Mouse (Mus musculus) neural tube, embryonic 15.5 days (tissue): ENCODE results near the gene Lypd9. TPM values are rescaled to one million over a fixed set of nuclear protein-coding genes. Genes with fewer than 3 reads are reported as not detected.
"Not testable (repeated sequence)": the region's sequence is repeated elsewhere in the genome, so short reads cannot be mapped to it uniquely, and the experiment has no call there.

Source experiments
- ATAC-seq: fragments of 200-750 bp; cut with Nextera tagmentation; 2 replicates; pipeline ENCODE4 v1.8.0; 2017; ENCODE audit warnings: mild to moderate bottlenecking, moderate TSS enrichment, moderate library complexity; ENCODE audit not compliant: low FRiP score
- H3K27ac ChIP-seq: fragments of 300-500 bp; sonication (generic); replicated peaks from 2 replicates; pipeline ENCODE4 v1.5.1; 2015; ENCODE audit warnings: mild to moderate bottlenecking, inconsistent platforms
- H3K27me3 ChIP-seq: fragments of 300-500 bp; sonication (generic); replicated peaks from 2 replicates; pipeline ENCODE4 v1.6.1; 2015; ENCODE audit warnings: inconsistent platforms
- H3K36me3 ChIP-seq: fragments of 300-500 bp; sonication (generic); 2 replicates; pipeline ENCODE4 v1.6.1; 2015; ENCODE audit warnings: inconsistent platforms
- H3K4me1 ChIP-seq: fragments of 300-500 bp; sonication (generic); 2 replicates; pipeline ENCODE4 v1.6.1; 2015; ENCODE audit warnings: inconsistent platforms
- H3K4me2 ChIP-seq: fragments of 300-500 bp; sonication (generic); 2 replicates; pipeline ENCODE4 v1.6.1; 2015; ENCODE audit warnings: inconsistent platforms, mild to moderate bottlenecking, moderate library complexity
- H3K4me3 ChIP-seq: fragments of 300-500 bp; sonication (generic); replicated peaks from 2 replicates; pipeline ENCODE4 v1.5.1; 2015; ENCODE audit warnings: mild to moderate bottlenecking, inconsistent platforms
- H3K9ac ChIP-seq: fragments of 300-500 bp; sonication (generic); replicated peaks from 2 replicates; pipeline ENCODE4 v1.6.1; 2015; ENCODE audit warnings: mild to moderate bottlenecking, inconsistent platforms
- H3K9me3 ChIP-seq: fragments of 300-500 bp; sonication (generic); replicated peaks from 2 replicates; pipeline ENCODE4 v1.6.1; 2016; ENCODE audit warnings: inconsistent platforms
- WGBS: fragments of 180-500 bp; shearing (Covaris S2); methylation state at CpG from one replicate; pipeline ENCODE4 v1.1.7; 2015; ENCODE audit warnings: mixed read lengths; 5-methylcytosine and 5-hydroxymethylcytosine counted together
- polyA plus RNA-seq: library from polyadenylated mRNA; unstranded; fragments of >200 nt; fragmentation: Nextera tagmentation; extraction: Ambion mirVana; gene quantifications from 2 replicates; pipeline ENCODE4 v1.2.1, GENCODE M21; 2015

The Lypd9 gene
- not detected in 2 replicates for polyA plus RNA-seq

DNA sequence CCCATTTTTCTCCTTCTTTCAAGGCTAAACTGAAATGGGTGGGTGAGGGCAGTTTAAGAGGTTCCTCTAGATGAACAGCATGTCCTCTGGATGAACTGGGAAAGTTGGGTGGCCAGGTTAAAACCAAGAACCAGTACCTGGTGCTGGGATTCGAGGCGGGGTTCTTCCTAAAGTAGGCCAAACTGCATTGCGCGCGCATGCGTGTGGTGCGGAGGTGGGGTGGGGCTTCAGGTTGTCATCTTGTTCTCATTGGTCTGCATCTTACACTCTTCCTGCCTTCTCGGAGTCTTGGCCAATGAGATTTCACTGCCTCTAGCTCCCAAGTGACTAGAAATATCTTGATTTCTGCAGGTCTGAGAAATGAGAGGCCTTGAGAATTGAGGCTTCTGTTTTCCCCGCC lies at the start of gene Lypd9:
TSS of gene Lypd9 (minus strand) at position 165 of the 400 bp plus-strand sequence.
- no peaks in the 10 kb centered on the region for H3K27me3 ChIP-seq
- no peaks in the 10 kb centered on the region for H3K9me3 ChIP-seq
- no peak for ATAC-seq
- H3K27ac ChIP-seq: no peak within 1 kb of the TSS
- H3K4me1 ChIP-seq: no peaks in the 10 kb centered on the region
- H3K36me3 ChIP-seq: no peaks in the 10 kb centered on the region
- H3K4me3 ChIP-seq: no peak within 1 kb of the TSS
- WGBS: 98% methylated on average over 9 of the region's 9 CpGs
- H3K4me2 ChIP-seq: no peak within 1 kb of the TSS
- no peak within 1 kb of the TSS for H3K9ac ChIP-seq

DNA sequence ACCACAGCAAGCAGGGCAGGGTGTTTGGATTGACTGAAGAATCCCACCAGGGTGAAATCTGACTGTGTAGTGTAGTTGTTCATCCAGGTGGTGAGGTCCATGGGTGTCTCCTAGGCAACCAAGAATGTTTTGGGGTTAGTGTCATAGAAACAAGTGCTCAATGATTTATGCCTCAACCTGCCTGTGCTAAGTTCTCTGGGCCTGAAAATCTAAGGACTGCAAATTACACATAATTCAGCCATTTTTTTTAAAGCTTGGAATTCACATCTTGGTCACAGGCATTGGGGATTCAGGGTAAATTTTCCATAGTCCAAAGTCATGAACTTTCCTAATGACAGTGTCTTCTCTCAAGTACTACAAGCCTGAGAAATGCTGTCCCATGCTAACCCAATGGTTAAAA lies 49.7 kb upstream of the Lypd9 start, which contains the start of gene Olfr331:
TSS of gene Olfr331 (minus strand) at position 101 of the 400 bp plus-strand sequence.
- not testable (repeated sequence) for H3K9ac ChIP-seq, H3K4me3 ChIP-seq, ATAC-seq, H3K9me3 ChIP-seq, H3K36me3 ChIP-seq, H3K4me1 ChIP-seq, H3K4me2 ChIP-seq, H3K27me3 ChIP-seq, H3K27ac ChIP-seq

DNA sequence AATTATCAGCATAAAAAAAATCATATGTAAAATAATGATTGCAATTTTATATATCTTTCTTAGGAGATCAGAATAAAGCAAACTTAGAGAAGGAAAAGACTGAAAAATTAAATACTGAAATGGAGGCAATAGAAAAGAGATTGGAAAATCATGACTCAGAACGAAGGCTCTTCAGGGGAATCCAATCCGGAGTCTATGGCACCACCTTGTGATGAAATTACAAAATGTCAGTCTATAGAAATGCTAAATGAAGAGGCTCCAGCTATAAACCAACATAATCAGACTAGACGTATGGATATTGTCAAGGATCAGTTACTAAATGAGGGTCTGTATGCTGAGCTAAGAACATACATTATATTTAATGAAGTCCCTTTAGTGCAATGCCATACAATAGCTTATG lies 46.6 kb upstream of the Lypd9 start:
- ATAC-seq: no peak
- H3K4me2 ChIP-seq: no peak overlapping the region
- H3K4me1 ChIP-seq: no peaks in the 10 kb centered on the region
- H3K9ac ChIP-seq: no peak overlapping the region
- no peaks in the 10 kb centered on the region for H3K36me3 ChIP-seq
- no peaks in the 10 kb centered on the region for H3K9me3 ChIP-seq
- H3K27me3 ChIP-seq: no peaks in the 10 kb centered on the region
- H3K27ac ChIP-seq: no peak overlapping the region
- H3K4me3 ChIP-seq: no peak overlapping the region
- 44% methylated on average over 3 of the region's 3 CpGs for WGBS

DNA sequence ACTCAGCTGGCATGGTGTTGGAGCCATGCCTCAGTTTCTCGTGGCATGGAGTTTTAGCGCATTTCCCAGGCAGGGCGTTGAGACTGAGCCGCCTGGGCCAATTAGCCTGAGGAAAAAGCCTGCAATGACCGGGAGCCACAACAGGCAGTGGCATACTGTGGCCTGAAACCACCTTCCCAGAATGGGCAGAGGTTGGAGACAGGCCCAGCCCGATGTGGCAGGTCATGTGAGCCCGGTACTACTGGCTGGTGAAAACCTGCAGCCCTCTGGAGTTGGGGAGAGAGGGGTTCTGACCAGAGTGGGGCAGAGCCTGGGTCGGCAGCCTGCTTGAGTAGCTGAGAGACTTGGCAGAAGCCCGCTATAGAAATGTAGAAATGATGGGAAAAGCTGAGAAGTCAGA lies 46.0 kb upstream of the Lypd9 start:
- no peaks in the 10 kb centered on the region for H3K27me3 ChIP-seq
- H3K4me2 ChIP-seq: no peak overlapping the region
- ATAC-seq: no peak
- H3K9ac ChIP-seq: no peak overlapping the region
- no peaks in the 10 kb centered on the region for H3K4me1 ChIP-seq
- H3K27ac ChIP-seq: no peak overlapping the region
- H3K9me3 ChIP-seq: no peaks in the 10 kb centered on the region
- H3K4me3 ChIP-seq: no peak overlapping the region
- H3K36me3 ChIP-seq: no peaks in the 10 kb centered on the region
- 84% methylated on average over 9 of the region's 9 CpGs for WGBS

DNA sequence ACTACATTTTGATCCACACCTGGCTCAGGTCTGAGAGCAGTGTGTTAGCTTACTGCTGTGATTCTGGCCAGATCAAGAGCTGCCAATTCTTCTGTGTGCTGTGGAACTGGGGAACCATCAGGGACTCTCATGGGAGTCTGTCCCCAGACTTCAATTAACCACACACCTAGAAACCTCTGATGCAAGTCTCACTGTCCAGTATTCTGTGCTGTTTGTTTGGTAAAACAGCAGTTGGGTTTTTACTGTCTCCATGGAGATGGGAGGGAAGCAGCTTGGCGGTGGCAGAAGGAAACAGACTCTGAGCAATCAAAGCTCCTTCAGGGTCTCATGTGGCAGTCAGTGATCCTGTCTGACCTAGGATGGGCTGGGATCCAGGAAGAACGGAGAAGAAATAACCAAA lies 39.7 kb upstream of the Lypd9 start, which contains the start of gene Olfr332:
TSS of gene Olfr332 (minus strand) at position 101 of the 400 bp plus-strand sequence.
- no peaks in the 10 kb centered on the region for H3K9me3 ChIP-seq
- H3K36me3 ChIP-seq: no peaks in the 10 kb centered on the region
- no peak for ATAC-seq
- no peak within 1 kb of the TSS for H3K4me2 ChIP-seq
- no peaks in the 10 kb centered on the region for H3K27me3 ChIP-seq
- H3K9ac ChIP-seq: no peak within 1 kb of the TSS
- no peak within 1 kb of the TSS for H3K4me3 ChIP-seq
- H3K27ac ChIP-seq: no peak within 1 kb of the TSS
- WGBS: 77% methylated on average over 2 of the region's 2 CpGs
- H3K4me1 ChIP-seq: no peaks in the 10 kb centered on the region

DNA sequence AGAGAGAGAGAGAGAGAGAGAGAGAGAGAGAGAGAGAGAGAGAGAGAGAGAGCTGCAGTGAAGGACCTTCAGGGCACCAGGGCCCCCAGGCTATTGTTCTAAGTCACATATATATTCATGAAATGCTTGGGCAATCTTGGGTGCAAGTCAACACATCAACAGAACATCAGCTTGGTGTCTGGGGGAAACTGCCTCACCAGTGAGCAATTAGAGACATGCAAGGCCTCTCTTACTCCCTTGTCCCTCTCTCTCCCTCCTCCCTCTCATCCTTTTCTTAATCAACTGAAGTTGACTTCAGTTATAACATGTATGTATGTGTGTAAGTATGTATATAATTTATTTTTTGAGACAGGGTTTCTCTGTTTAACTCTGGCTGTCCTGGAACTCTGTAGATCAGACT lies 9.4 kb upstream of the Lypd9 start, which contains the start of gene Olfr30:
TSS of gene Olfr30 (minus strand) at position 101 of the 400 bp plus-strand sequence.
- Histone ChIP-seq H3K4me2 (no peak within 1 kb of the TSS), H3K9ac (no peak within 1 kb of the TSS), H3K36me3 (no peaks in the 10 kb centered on the region), H3K4me3 (no peak within 1 kb of the TSS), H3K9me3 (no peaks in the 10 kb centered on the region), H3K27me3 (no peaks in the 10 kb centered on the region), H3K4me1 (no peaks in the 10 kb centered on the region), H3K27ac (no peak within 1 kb of the TSS)
- no peak for ATAC-seq

DNA sequence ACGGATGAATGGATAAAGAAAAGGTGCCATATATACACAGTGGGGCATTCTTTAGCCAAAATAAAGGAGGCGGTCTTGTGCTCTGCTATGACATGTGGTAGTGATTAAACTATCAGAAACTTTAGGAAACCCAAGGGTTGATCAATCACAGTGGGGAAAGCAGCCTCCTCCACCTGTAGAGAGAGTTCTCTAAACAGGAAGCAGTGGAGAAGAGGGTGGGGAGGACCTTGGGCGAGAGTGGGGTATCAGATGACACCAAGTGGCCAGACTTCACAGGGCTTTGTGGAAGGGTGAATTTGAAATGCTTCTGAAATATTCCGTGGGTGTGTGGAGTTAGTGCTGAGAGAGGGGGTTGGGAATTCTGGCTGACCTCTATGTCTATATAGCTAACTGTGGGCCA lies 869 bp upstream of the Lypd9 start:
- no peaks in the 10 kb centered on the region for H3K4me1 ChIP-seq
- no peak overlapping the region for H3K9ac ChIP-seq
- no peak overlapping the region for H3K4me2 ChIP-seq
- WGBS: 70% methylated on average over 4 of the region's 4 CpGs
- ATAC-seq: no peak
- no peaks in the 10 kb centered on the region for H3K9me3 ChIP-seq
- H3K4me3 ChIP-seq: no peak overlapping the region
- H3K36me3 ChIP-seq: no peaks in the 10 kb centered on the region
- H3K27me3 ChIP-seq: no peaks in the 10 kb centered on the region
- H3K27ac ChIP-seq: no peak overlapping the region

DNA sequence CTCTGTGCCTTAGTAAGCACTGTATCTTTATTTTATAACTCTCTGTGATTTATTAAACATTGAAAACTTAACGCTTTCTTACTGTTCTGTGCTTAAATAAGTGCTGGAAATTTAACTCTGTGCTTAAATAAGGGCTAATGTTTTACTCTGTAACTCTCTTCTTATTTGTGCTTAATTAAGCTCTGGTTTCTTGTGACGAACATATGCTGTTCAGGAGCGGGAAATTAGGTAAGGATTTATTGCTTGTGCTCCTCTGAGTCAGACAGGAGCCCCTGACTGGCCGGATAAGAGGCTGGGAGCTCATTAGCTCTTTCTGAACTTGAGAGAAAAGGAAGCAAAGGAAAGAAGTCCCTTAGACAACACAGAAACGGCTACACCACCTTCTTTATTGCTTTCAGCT lies 14.9 kb downstream of the Lypd9 start:
- Histone ChIP-seq H3K27ac (no peak overlapping the region), H3K4me2 (no peak overlapping the region), H3K36me3 (no peaks in the 10 kb centered on the region), H3K9ac (no peak overlapping the region), H3K9me3 (no peaks in the 10 kb centered on the region), H3K27me3 (no peaks in the 10 kb centered on the region), H3K4me3 (no peak overlapping the region), H3K4me1 (0 out of 2 replicates have a peak, but pooled peaks cover 3% of the 10 kb centered on the region)
- no peak for ATAC-seq
- 21% methylated on average over 5 of the region's 5 CpGs for WGBS

DNA sequence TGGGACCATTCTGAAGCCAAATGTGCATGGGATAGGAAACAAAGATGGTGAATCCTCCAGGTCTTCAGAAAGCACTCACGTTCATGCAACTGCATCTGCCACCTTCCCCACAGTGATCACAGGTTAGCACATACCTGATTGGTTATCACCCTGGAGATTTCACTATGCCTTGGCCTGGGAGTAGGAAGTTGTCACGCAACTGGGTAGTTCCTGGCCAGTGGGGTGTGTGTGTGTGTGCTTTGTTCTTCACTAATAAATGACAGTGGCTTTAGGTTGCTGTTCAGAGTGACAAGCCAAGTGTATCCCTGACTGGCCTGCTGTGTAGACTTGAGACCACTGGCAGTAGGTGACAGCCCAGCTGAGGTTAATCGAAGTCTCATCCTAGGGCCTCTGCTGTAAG lies 20.5 kb downstream of the Lypd9 start, which contains the start of gene Gm12253:
TSS of gene Gm12253 (plus strand) at position 301 of the 400 bp plus-strand sequence.
- no peaks in the 10 kb centered on the region for H3K36me3 ChIP-seq
- no peaks in the 10 kb centered on the region for H3K4me1 ChIP-seq
- no peaks in the 10 kb centered on the region; the same call in 1 of the 2 replicates for H3K27me3 ChIP-seq
- no peak within 1 kb of the TSS for H3K4me2 ChIP-seq
- no peak for ATAC-seq
- 89% methylated on average over 3 of the region's 3 CpGs for WGBS
- H3K4me3 ChIP-seq: no peak within 1 kb of the TSS
- H3K9ac ChIP-seq: no peak within 1 kb of the TSS
- no peaks in the 10 kb centered on the region for H3K9me3 ChIP-seq
- H3K27ac ChIP-seq: no peak within 1 kb of the TSS

DNA sequence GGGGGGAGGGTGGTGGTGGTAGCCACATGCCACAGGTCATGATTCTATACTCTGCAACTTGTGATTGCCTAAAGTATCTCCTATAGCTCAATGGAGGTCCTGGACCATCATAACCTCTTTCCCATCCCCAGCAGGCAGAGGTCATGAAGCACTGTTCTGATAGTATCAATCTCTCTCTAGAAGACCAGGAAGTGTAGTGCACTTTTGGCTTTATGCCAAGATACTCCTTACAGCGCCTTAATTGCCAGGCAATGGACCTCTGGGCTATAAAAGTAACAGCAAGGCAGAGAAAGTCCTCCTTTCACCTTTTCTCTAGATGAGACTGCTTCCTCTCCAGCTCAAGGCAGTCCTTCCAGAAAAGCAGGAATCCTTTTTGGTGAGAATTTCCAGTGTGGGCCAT lies 31.9 kb downstream of the Lypd9 start, which contains the start of gene 1810065E05Rik:
TSS of gene 1810065E05Rik (plus strand) at position 297 of the 400 bp plus-strand sequence.
- Histone ChIP-seq H3K4me2 (no peak within 1 kb of the TSS), H3K9me3 (no peaks in the 10 kb centered on the region), H3K36me3 (no peaks in the 10 kb centered on the region), H3K4me3 (no peak within 1 kb of the TSS), H3K4me1 (no peaks in the 10 kb centered on the region), H3K27me3 (no peaks in the 10 kb centered on the region), H3K9ac (no peak within 1 kb of the TSS), H3K27ac (no peak within 1 kb of the TSS)
- 42% methylated on average over 1 of the region's 1 CpGs for WGBS
- no peak for ATAC-seq

DNA sequence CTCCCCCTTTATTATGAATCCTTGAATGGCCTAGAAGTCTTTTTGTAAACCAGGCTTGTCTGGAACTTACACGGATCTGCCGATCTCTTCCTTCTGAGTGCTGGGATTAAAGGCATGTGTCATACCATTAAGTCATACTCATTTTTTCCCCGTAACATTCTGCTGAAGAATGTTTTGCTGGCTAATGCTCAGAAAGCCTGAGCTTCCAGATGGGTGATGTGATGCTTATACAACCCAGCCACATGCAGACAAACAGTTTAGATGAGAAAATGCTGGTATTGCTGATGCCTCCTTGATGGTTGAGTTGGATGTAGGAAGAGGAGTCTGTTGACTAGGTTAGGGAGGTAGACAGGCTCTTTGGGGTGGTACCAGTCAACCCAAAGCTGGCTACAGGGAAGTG lies 34.4 kb downstream of the Lypd9 start:
- WGBS: 89% methylated on average over 3 of the region's 3 CpGs
- H3K27me3 ChIP-seq: no peaks in the 10 kb centered on the region
- ATAC-seq: no peak
- no peak overlapping the region for H3K9ac ChIP-seq
- H3K9me3 ChIP-seq: no peaks in the 10 kb centered on the region
- H3K27ac ChIP-seq: no peak overlapping the region
- no peak overlapping the region for H3K4me2 ChIP-seq
- no peaks in the 10 kb centered on the region for H3K36me3 ChIP-seq
- no peaks in the 10 kb centered on the region for H3K4me1 ChIP-seq
- no peak overlapping the region for H3K4me3 ChIP-seq

DNA sequence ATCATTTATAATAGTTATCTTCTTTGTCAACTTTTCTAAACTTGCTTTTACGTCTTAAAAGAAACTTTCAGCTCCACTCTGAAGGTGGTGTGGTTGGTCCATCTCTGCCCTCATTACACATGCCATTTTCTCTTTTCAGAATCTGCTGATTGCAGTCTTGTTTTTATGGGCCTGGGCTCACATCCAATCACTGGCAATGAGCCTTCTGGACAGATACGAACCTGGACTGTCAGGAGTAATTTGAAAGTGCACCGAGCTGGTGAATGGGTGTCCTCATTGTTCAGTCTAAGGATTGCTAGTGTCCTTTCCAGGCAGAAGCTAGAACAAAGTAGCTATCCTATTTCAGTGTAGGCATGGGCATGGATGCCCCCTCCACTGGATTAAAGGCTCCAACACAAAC lies 44.7 kb downstream of the Lypd9 start:
- Histone ChIP-seq H3K4me1 (no peaks in the 10 kb centered on the region), H3K27me3 (no peaks in the 10 kb centered on the region), H3K4me2 (no peak overlapping the region), H3K4me3 (no peak overlapping the region), H3K36me3 (no peaks in the 10 kb centered on the region), H3K27ac (no peak overlapping the region), H3K9me3 (no peaks in the 10 kb centered on the region), H3K9ac (no peak overlapping the region)
- whole genome bisulfite sequencing: 49% methylated on average over 3 of the region's 3 CpGs
- ATAC-seq: no peak
